Mouse (Mus musculus) neutrophil, adult 5-6 weeks (primary cell): Measurements from ENCODE around the gene Bmp6. TPM values are rescaled to one million over a fixed set of nuclear protein-coding genes. Genes with fewer than 3 reads are reported as not detected.

ENCODE experiments used
- ATAC-seq: fragments of 151-379, 151-347 bp; 2 replicates; pipeline ENCODE4 v1.8.0; 2017; ENCODE audit warnings: mild to moderate bottlenecking, moderate TSS enrichment; ENCODE audit not compliant: insufficient number of reproducible peaks, poor library complexity, low FRiP score, severe bottlenecking; ENCODE audit errors: extremely low read depth
- total RNA-seq: library from RNA; stranded (forward); fragments of 200-1000 nt; gene quantifications from 2 replicates; pipeline ENCODE4 v1.2.3, GENCODE M21; 2017

Bmp6 gene
- total RNA-seq, 1 experiment from 2014 or later, result not detected

DNA sequence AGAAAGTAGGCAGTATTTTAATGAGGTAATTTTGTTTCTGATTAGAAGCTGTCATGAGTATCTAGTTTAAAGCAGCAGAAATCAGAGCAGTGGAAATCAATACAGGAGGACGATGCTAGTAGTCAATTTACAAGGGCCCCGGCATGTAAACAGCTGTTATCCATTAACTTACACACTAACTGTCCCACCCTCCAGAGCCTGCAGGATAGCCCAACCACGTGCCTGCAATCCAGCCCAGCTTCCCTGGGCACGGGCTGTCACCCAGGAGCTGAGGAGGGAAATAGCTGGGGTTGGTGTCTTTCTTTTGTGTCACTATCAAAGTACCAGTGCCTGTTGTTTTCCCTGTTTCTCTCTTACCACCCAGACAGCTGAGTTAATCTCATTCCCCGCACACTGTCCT, 7.1 kb downstream of the Bmp6 start:
- no peak for ATAC-seq

DNA sequence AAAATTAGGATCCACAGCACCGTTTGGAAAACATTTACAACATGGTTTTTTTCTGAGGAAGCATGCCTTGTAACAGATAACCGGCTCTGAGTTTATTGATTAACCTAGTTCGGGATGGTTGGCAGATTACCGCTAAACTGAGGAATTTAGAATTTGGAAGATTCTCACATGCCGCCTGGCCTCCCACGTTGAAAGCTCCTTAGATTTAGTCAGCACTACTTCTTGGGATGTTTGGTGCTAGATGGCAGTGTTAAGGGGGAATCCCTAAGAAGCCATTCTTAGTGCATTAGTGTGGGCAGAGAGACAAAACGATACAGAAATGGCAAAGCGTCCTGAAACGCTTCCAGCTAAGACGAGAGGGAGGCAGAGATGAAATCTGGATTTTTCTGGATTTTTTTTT, 8.1 kb downstream of the Bmp6 start:
- no peak for ATAC-seq

DNA sequence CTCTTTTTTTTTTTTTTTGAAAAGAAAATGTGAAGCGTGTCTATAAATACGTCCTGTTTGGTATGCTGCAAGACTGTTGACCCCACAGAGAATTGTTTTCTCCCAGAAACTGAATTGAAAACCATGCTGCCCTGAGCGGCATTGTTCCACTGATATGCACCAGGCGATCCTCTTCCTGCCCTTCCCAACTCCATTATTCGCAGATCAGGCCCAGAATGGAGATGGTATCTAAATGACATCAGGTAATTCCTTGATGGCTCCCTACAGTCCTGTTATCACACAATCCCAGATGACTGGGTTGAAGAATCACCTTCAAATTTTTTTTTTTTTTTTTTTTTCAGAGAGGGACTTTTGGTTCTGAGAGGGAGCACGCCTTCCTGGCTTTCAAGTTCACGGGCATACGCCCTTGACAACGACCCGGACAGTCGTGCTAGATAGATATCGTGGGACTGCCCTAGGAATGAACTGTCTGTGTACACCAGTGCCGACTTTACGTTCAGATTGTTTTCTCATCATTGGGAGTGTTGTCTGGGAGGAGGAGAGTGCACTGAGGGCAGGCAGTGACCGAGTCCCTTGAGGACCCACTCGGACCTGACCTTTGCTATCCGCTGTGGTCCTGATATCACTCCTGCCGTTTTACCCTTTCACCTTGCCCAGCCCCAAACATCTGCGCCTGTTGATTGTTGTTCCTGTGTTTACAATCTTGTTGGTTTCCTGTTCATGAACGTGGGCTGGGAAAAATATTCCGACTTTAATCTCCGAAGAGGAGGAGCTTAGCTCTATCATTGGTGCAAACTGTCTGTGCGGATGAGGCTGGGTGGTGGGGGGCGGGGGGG, 8.7 kb downstream of the Bmp6 start:
- ATAC-seq, result no peak

DNA sequence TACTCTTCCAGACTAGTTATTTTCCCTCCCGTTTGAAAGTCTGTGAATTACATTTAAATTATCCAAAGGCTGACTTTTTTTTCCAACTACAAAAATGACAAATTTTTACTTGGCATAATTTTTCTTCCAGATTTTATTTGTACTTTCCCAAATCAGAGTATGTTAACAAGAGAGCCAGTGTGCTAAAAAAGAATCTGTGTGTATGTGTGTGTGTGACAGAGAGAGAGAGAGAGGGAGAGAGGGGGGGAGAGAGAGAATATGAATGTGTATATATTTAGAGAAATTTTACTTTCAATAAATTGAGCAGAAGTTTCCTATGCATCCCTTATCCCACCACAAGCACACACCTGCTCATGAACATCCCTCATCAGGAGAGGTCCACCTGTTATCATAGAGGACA, 9.4 kb downstream of the Bmp6 start:
- ATAC-seq, result no peak

DNA sequence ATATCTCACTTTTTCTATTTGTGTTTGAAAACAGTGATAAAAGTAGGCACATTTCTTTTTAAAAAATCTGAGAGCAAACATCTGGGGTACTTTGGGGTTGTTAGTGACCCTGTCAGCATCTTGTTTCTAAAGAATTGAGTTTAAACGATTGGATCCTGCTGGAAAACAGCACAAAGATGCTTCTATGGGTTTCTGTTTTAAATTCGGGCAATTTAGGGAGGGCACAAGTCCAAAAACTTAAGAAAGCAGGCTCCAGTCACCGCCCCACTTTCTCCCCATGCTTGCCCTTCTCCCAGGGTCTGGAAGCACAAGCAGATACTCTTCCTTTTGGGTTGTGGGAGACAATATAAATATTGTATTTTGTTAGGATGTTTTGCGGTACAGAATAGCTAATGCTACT, 14.1 kb downstream of the Bmp6 start:
- no peak for ATAC-seq

DNA sequence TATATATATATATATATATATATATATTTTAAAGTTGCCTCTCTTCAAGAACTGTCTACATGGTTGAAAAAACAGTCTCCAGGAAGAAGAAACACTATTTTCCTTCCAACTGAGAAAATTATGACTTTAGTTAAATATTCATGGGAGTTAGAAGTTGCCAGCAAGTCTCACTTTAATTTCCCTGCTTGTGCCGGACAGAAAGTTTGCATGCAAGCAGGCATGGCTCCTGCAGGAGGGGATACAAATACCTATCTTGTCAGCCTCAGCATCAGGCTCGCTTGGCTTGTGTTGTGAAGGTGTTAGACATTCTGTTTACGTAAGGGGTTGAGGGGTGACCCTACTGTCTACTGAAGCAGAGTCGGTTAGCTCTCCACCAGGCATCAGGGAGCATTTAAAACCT, 17.8 kb downstream of the Bmp6 start:
- no peak for ATAC-seq

DNA sequence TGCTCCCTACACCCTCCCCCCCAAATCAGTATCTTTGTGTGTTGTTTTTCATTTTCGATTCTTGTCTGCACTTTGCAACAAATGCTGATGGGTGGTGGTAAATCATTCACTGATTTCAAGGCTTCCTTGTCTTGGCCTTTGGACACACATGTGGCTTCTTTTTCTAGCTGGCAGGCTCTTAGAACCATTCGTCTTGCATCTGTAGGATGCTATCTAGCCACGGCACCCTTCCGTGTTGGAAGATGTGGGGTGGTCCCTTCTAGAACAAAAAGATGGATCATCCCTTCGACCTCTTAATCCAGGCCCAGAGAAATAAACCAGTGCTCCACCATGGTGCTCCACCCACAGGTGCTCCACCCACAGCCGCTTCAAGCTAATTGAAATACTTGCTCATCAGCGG, 19.0 kb downstream of the Bmp6 start:
- ATAC-seq, result no peak

DNA sequence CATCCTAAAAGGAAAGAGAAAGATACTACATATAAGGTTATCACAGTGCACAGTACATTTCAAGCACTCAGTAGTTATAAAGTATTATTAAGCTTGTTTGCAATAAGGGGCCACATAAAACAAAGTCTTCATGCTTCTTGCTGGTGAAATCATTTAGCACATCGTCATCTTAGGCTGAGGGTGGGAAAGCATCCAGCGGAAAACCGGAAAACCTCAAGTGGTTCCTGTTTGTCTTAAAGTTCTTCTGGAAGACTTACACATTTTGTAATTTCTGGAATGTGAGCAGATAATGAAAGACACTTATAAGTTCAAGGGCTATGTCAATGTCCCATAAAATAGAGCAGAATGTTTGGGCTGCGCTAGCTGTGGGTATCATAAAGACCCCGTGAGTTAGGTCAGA, 24.7 kb downstream of the Bmp6 start:
- no peak for ATAC-seq

DNA sequence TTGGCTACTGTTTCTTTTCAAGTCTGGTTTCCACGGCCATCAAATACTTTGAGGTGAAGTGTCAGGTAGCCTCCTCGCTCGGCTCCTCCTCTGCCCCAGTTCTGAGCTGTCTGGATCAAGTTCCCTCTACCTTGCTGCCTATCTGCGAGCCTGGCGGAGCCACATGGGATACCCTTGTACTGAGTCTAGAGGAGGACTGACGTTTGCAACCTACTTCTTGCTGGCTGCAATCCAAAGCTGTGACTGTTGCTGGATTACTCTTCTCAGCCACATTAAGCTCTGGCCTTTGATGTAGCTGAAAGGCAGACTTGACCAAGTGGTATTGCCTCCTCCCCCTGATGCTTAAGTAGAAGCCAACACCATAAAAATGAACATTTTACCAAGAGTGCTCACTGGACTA, 31.2 kb downstream of the Bmp6 start:
- ATAC-seq, result no peak

DNA sequence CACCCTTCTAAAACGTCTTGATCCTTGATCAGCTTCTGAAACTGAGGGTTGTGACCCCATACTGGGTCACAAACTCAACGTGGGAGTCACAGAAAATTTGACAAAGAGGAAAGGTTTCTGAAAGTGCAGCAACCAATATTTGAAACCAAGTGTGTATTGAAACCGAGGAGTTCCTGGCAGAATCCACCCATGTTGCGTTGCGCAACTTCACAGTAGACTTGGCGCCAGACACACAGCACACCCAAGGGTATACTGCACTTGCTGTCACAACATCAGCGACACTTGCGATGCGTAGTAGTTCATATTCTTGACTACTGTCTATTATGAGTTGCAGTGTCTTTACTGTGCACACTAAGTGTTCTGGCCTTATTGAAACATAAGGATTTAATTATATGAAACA, 32.4 kb downstream of the Bmp6 start:
- no peak for ATAC-seq

DNA sequence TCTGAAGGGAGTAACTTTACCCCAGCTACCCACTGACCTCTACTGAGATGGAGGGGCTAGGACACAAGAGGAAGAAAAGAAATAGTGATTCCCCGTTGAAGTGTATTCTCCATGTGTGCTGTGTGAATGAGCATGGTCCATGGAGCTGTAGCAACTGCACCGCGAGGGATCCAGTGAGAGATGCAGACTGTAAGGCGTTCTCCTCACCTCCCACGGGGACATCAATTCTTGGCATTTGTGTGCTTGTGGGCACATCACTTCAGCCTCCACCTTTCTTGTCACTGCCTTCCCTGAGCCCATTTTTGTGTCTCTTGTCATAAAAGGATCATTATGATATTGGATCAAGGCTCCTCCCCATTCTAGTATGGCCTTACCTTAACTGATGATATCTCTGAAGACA, 34.9 kb downstream of the Bmp6 start:
- ATAC-seq, result no peak

DNA sequence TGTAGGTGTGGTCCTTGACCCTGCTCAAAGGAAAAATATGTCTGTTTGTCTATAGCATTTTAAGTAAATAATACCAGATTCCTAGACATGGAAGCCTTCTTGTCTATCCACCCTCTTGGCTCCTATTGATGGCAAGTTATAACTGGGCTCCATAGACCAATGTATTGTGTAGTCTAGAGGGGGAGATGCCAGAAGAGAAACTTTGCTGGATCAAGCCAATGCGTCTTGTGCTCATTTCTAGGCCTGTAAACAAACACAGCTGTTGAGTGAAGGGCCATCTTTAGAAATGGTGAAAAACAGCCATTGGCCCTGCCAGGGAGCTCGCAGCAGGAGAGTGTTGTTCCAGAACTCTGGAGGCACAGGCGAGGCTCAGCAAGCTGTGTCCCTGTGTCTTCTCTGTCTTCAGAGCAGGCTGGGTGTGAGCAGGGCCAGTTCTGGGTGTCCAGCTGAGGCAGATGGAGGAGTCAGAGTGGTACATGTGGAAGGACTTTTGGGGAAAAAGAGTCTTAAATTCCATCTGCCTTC, 41.2 kb downstream of the Bmp6 start:
- no peak for ATAC-seq

DNA sequence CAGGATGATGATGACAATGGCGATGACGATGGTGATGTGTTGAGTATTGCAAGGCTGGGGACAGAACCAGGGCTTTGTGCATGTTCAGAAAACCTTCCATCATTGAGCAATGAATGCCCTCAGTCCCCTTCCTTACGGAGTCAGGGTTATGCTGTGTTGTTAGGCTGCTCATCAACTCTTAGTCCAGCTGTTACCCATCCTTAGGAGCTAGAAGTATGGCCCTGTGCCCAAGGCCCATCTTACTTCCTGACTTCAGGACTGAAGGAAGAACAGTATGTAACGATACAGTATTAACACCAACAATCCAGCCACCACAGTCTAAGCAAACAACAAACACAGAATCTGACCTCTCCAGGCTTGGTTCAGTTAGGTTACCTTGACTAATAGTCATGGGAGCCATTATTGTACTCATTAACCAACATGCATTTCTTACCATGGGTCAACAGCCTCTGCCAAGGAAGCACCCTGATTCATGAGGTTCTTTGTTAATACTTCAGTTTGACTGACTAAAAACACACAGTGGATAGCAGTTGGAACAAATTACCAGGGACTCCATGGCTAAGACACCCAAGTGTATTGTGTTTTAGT, 42.6 kb downstream of the Bmp6 start:
- no peak for ATAC-seq

DNA sequence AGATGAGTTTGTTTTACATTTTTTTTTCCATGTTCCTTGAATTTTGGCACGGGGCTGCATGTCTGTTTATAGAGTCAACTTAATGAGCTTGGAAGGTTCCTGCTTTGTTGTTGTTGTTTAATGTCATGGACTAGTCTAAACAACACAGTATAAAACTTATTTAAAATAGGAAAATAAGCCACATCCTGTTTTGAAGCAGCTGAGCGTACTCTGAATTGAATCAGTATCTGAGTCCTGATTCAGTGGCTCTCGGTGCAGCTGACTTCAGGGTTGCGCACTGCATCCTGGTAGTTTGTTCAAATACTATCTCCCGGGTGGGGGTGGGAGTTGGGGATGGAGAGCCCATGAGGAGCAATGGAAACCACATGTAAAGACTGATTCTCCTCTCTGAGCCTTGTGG, 48.5 kb downstream of the Bmp6 start:
- ATAC-seq, result no peak

DNA sequence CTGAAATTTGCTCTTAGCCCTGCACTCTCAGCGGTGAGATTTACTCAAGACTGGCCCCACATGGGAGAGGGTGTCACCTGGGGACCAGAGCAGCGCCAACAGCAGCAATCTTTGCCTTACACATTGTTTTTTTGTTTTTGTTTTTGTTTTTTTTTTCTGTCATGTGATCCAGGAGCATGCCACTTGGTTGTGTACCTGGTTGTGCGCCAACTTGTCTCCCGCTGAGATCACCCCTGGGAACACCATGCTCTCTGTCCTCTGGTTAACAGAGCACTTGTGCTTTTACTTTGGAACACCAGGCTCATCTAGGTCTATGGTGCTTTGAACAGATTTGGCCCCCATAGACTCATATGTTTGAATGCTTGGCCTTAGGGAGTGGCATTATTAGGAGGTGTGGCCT, 50.1 kb downstream of the Bmp6 start:
- no peak for ATAC-seq

DNA sequence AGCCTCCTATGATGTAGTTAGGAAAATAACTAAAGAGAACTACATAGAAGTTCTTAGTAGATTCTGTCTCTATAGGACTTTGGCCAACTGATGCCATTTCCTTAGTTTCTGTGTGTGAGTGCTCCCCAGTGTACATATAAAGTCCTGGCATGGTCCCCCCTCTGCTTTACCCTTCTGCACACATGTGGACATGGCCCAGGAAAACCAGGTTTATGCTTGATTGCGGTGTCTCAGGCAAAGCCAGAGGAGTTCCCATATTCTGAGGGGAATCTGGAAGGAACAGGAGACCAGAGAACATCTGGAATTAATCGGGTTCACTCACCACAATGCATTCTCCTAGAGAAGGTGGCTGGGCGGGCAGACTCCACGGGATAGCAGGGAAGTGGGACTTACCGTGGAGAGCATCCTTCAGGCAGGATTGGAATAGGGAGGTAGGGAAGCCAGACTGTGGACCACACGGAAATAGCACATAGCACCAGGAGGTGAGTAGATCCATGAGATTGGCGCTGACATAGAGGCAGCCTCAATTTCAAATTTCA, 52.2 kb downstream of the Bmp6 start:
- ATAC-seq, result no peak

DNA sequence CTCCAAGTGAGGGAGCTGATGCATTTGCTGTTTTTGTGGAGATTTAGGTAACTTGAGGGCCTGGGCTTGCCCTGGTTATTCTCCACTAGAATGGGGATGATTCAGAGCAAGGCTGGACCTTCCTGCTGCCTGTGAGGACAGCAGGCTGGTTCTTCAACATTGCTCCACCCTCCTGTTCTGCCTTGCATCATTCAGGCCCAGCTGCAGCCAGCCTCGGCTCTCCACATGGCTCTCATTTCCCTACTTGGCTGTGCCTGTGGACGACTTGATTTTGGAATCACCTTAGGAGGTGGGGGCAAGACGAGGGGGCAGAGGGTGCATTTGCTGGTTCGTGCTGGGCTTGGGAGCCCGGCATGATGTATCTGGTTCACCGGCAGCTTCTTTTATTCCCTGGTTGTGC, 53.8 kb downstream of the Bmp6 start:
- ATAC-seq, result no peak

DNA sequence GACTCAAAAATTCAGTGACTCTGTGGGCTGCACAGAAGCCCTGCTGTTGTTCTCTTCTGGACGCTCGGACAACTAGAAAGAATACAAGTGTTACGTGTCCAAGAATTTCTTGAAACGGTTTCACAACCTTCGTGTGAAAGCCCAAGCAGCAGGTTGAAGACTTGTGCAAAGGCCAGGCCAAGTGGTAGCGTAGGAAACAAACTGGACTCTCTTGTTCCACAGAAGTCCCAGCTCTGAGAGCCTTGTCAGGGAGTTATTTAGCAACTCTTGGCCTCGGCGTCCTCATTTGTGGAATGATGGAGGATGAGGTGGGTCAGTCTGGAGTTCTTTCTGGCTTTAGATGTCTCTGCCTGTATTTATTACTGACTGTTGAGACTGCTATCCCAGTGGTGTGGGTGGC, 55.8 kb downstream of the Bmp6 start:
- no peak for ATAC-seq

DNA sequence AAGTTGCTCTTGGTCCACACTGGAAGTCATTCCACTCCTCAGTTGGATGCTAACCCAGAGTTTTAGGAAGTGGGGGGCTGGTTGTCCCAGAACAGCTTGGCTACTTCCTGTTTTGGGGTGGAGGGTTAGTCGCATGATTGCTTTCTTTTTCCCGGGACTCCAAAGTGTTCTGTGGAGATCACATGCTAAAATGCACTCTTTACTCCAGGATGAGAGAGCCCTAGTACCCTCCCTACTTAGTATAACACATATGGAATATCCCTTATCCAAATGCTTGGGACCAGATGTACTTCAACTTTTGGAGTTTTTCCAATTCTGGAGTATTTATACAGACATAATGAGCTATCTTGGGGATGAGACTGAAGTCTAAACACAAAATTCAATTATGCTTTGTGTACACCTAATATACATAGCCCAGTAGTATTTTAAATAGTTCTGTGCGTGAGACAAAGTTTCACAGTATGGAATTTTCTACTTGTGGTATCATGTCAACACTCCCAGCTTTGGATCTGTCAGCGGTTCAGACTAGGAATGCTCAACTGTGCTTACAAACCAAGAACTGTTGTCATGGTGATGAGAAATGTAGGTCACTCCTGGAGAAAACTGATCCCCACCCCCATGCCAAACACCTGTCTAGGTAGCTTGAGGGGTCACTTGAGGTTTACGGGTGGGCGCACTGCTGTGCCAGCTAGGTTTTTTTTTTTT, 62.9 kb downstream of the Bmp6 start:
- ATAC-seq, result no peak

DNA sequence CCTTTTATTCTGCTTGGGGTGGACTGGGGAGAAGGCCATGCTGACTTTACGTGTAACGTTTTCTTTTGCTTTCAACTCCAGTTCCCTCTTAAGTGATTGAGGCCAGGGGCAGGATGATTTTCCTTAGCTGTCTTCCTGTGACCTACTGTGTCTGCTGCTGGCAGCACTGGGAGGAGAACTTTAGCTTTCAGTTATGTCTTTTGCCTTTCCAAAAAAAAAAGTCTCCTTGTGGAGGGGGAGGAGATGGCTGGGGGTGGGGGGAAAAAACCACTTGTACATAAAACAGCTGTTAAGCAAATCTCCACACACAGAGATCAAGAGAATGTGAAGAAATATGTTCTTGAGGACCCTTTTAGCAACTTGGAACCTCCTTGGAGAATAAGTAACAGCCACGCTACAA, 63.7 kb downstream of the Bmp6 start:
- no peak for ATAC-seq
